Mouse (Mus musculus) liver, embryonic 14.5 days (tissue): ENCODE data around the gene Nme4. TPM values are rescaled to one million over a fixed set of nuclear protein-coding genes. Genes with fewer than 3 reads are reported as not detected.

Experiments used
- ATAC-seq: fragments of 200-750 bp; cut with Nextera tagmentation; 2 replicates; pipeline ENCODE4 v1.8.0; 2017; ENCODE audit warnings: moderate number of reproducible peaks, mild to moderate bottlenecking, moderate library complexity; ENCODE audit not compliant: insufficient read depth
- DNase-seq, 3 experiments: peaks; one replicate each; pipeline ENCODE4 v3.0.0-alpha.2; 2012 to 2013; ENCODE audit warnings: low read depth in 3 of 3, low spot score in 3 of 3
- H3K27ac ChIP-seq: fragments of 300-500 bp; sonication (generic); 2 replicates; pipeline ENCODE4 v1.5.1; 2014; ENCODE audit warnings: moderate library complexity, mild to moderate bottlenecking, control low read depth, inconsistent platforms
- H3K27me3 ChIP-seq: fragments of 300-500 bp; sonication (generic); 2 replicates; pipeline ENCODE4 v1.6.1; 2014; ENCODE audit warnings: mild to moderate bottlenecking, low read length, moderate library complexity; ENCODE audit not compliant: control insufficient read depth, insufficient read depth
- H3K36me3 ChIP-seq: fragments of 300-500 bp; sonication (generic); replicated peaks from 2 replicates; pipeline ENCODE4 v1.6.1; 2014; ENCODE audit warnings: low read depth; ENCODE audit not compliant: control insufficient read depth, insufficient read depth
- H3K4me1 ChIP-seq, 2 experiments: fragments of 200-500 bp in 1 of 2; fragments of 300-500 bp in 1 of 2; sonication (generic) in 1 of 2; replicated peaks; 2 replicates each; pipeline ENCODE4 v1.6.1; 2012 to 2014; ENCODE audit warnings: antibody characterized with exemption in 1 of 2, inconsistent platforms in 1 of 2, low read length in 1 of 2; ENCODE audit not compliant: control insufficient read depth in 2 of 2, insufficient read depth in 2 of 2
- H3K4me2 ChIP-seq: fragments of 300-500 bp; sonication (generic); 2 replicates; pipeline ENCODE4 v1.6.1; 2014; ENCODE audit warnings: low read depth, mild to moderate bottlenecking, control low read depth, moderate library complexity
- H3K4me3 ChIP-seq, 2 experiments: fragments of 200-500 bp in 1 of 2; fragments of 300-500 bp in 1 of 2; sonication (generic) in 1 of 2; 2 replicates each; pipeline ENCODE4 v1.5.1; 2012 to 2014; ENCODE audit warnings: low read depth in 2 of 2, low read length in 2 of 2, mild to moderate bottlenecking in 2 of 2, control low read depth in 1 of 2, inconsistent platforms in 1 of 2, moderate library complexity in 1 of 2; ENCODE audit not compliant: insufficient read depth in 1 of 2
- H3K9ac ChIP-seq: fragments of 300-500 bp; sonication (generic); replicated peaks from 2 replicates; pipeline ENCODE4 v1.6.1; 2014; ENCODE audit warnings: mild to moderate bottlenecking, control low read depth, moderate library complexity
- H3K9me3 ChIP-seq: fragments of 300-500 bp; sonication (generic); 2 replicates; pipeline ENCODE4 v1.6.1; 2016; ENCODE audit warnings: low read length, mixed read lengths; ENCODE audit not compliant: control insufficient read depth
- CTCF ChIP-seq: IDR thresholded peaks from 2 replicates; pipeline ENCODE4 v1.5.1; 2016; ENCODE audit warnings: antibody characterized with exemption, low read depth, control low read depth
- EP300 ChIP-seq: IDR thresholded peaks from 2 replicates; pipeline ENCODE4 v1.6.1; 2016; ENCODE audit warnings: antibody characterized with exemption, low read depth
- WGBS: fragments of 180-500 bp; shearing (Covaris S2); extraction: QIAGEN DNeasy Blood & Tissue Kit; methylation state at CpG from one replicate; pipeline ENCODE4 v1.1.7; 2014; ENCODE audit not compliant: insufficient replicate concordance; 5-methylcytosine and 5-hydroxymethylcytosine counted together
- polyA plus RNA-seq, 2 experiments: library from polyadenylated mRNA; depleted of rRNA in 1 of 2; stranded (reverse) in 1 of 2; unstranded in 1 of 2; fragments of >200 nt; fragmentation: Nextera tagmentation in 1 of 2; extraction: Ambion mirVana in 1 of 2; gene quantifications; 2 replicates each; pipeline versions ENCODE4 v1.2.1 to v1.2.3; 2012 to 2014

Gene Nme4
- polyA plus RNA-seq, 2 experiments: 45.1 to 52.2 TPM

DNA sequence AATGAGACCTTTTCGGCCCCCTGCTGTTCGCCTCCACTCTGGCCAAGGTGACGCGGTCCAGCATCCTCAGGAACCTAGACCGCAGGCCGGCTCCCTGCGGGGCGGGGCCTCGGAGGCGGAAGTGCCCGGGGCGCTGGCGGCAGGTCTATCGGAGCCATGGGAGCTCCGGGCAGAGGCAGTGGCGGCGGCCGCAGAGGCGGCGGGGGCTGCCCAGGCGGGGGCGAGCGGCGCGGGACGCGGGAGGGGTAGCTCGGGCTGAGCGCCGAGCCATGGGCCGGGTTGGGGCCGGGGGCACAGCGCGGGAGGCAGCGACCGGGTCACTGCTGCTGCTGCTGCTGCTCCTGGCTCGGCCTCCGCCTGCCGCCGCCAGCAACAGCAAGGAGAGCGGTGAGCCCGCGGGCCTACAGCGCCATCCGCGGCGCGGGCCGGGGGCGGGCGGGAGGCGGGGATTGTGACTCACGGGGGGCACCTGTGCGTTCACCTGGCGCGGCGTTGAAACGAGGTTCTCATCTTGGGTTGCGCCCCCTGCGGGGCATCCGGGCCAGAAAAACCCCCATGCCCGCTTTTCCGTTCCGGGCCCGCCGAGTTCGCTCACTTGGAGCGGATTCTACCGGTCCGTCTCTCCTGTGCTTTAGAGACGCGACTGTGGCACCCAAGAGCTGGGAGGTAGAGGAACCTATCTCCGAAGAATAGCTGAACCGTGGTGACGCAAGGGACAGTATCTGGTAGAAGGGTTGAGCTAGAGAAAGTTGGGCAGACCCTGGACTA is 18.0 kb upstream of the Nme4 start, which contains the start of gene Tmem8:
TSS of gene Tmem8 (plus strand) at position 119 of the 768 bp plus-strand sequence.
- peak; percentile 70 for ATAC-seq
- under 1% methylated on average over 64 of the region's 75 CpGs for WGBS
- Histone ChIP-seq H3K36me3 (no peaks in the 10 kb centered on the region), H3K27ac (no peak within 1 kb of the TSS), H3K4me2 (peak within 1 kb of the TSS; percentile 82), H3K9me3 (no peaks in the 10 kb centered on the region), H3K27me3 (peaks cover 53% of the 10 kb centered on the region), H3K9ac (peak within 1 kb of the TSS; percentile 35), H3K4me3 (peak within 1 kb of the TSS; percentile 56 to 65), H3K4me1 (peaks cover 2 to 10% of the 10 kb centered on the region in 2 experiments)
- TF ChIP-seq EP300 (no peak), CTCF (peak; percentile 34)
- peak in 1 of 3 experiments; percentile 25 for DNase-seq

DNA sequence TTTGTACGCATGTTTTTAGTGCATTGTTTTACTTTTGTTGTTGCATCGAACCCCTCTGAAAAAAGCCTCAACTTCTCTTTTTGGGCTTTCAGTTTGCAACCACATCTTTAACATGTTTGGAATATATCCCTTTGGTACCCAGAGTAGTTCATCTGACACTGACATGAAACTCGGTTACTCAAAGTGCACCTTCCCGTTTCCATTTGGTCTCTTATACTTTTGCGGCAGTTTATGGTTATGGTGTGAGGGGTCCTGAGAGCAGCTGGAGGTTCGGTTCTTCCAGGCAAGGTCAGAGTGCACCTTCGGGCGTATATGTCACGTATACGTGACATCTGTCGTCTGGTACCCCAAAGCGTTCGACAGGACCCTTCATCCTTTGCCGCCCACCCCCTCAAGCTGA is 17.3 kb upstream of the Nme4 start:
- no peak overlapping the region for H3K27ac ChIP-seq
- no peak overlapping the region; the same call in 1 of the 2 replicates for H3K9ac ChIP-seq
- peak overlapping the region; percentile 82 for H3K4me2 ChIP-seq
- peaks cover 2 to 10% of the 10 kb centered on the region in 2 experiments for H3K4me1 ChIP-seq
- peak overlapping the region; percentile 8 to 56; a peak in 2 of 4 replicates for H3K4me3 ChIP-seq
- H3K27me3 ChIP-seq: peaks cover 53% of the 10 kb centered on the region
- DNase-seq: no peak
- H3K36me3 ChIP-seq: no peaks in the 10 kb centered on the region
- 15% methylated on average over 14 of the region's 14 CpGs for WGBS
- H3K9me3 ChIP-seq: no peaks in the 10 kb centered on the region
- TF ChIP-seq CTCF (no peak), EP300 (no peak)
- ATAC-seq: no peak

DNA sequence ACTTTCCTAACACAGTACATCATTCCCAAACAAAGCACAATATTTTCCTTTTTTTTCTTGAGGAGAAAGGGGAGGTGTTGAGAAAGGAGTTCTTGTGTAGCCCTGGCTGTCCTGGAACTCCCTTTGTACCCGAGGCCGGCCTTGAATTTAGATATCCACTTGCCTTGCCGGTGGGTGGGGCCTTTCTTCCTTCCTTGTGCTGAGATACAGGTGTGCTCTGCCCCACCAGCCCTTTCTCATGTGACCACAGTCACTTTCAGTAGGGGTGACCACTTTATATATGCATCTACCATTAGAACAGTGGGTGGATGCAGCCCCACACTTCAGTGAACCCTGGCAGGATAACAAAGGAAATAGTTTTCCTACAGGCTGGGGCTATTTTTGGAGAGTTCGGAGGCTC is 16.3 kb upstream of the Nme4 start:
- H3K27me3 ChIP-seq: peaks cover 53% of the 10 kb centered on the region

DNA sequence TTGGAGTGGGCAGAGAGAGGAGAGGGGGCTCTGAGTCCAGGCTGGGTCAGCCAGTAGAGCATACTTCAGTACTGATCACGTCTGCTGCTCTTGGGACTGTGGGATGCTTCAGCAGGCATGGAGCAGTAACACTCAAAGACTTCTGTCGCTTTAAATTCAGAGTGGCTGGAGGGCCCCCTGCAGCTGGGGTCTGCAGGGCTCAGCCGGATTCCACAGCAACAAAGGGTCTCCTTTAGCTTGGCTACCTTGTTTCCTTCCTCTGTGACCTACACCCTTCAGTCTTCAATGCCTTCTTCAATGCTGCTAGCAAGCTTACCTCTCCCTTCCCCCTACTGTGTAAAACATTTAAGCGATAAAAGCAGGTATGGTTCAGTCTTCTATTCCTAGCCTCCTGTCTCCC is 15.6 kb upstream of the Nme4 start:
- ATAC-seq (no peak), DNase-seq (no peak)
- TF ChIP-seq EP300 (no peak), CTCF (no peak)
- no peaks in the 10 kb centered on the region for H3K9me3 ChIP-seq
- no peak overlapping the region for H3K4me2 ChIP-seq
- H3K27ac ChIP-seq: no peak overlapping the region
- no peaks in the 10 kb centered on the region for H3K36me3 ChIP-seq
- no peak overlapping the region for H3K9ac ChIP-seq
- WGBS: 20% methylated on average over 4 of the region's 4 CpGs
- H3K4me1 ChIP-seq: peaks cover 2 to 8% of the 10 kb centered on the region in 2 experiments
- no peak overlapping the region for H3K4me3 ChIP-seq
- peaks cover 53% of the 10 kb centered on the region for H3K27me3 ChIP-seq

More for the DNA sequence above, 16.3 kb upstream of the Nme4 start:
- WGBS: 24% methylated on average over 4 of the region's 4 CpGs
- Histone ChIP-seq H3K4me1 (peaks cover 2 to 10% of the 10 kb centered on the region in 2 experiments), H3K4me3 (no peak overlapping the region), H3K4me2 (no peak overlapping the region), H3K9me3 (no peaks in the 10 kb centered on the region), H3K36me3 (no peaks in the 10 kb centered on the region), H3K27ac (no peak overlapping the region), H3K9ac (no peak overlapping the region)
- DNase-seq (no peak), ATAC-seq (no peak)
- no peak for TF ChIP-seq EP300
- TF ChIP-seq CTCF: no peak

DNA sequence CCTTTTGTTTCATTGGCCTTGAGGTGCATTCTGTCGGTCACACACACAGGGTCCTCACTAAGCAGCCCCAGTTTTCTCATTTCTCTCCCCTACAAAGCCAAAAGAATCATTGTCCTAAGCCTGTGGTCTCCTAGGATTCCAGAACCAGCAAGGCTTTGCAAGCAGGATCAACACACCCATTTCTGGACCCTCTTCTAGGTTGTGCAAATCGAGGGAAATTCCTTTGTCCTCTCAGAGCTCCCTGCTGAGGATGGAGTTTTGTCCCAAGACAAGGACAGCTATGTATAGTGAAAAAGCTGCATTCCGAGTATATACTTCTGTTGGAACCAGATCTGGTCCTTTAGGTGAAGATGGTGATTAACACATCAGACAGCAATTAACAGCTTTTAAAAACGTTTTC is 14.8 kb upstream of the Nme4 start:
- Histone ChIP-seq H3K4me1 (peaks cover 2 to 8% of the 10 kb centered on the region in 2 experiments), H3K9ac (no peak overlapping the region), H3K27me3 (peaks cover 48% of the 10 kb centered on the region), H3K9me3 (no peaks in the 10 kb centered on the region), H3K36me3 (no peaks in the 10 kb centered on the region), H3K4me2 (no peak overlapping the region), H3K4me3 (no peak overlapping the region), H3K27ac (no peak overlapping the region)
- DNase-seq (no peak), ATAC-seq (no peak)
- WGBS: 29% methylated on average over 4 of the region's 4 CpGs
- TF ChIP-seq CTCF (no peak), EP300 (no peak)
